Mouse (Mus musculus): ENCODE measurements around the gene Angptl2. TPM values are rescaled to one million over a fixed set of nuclear protein-coding genes. Genes with fewer than 3 reads are reported as not detected.

The Angptl2 gene
- total and polyA plus RNA-seq, 3 experiments: 0.04 to 0.21 TPM; not detected in 1

- H3K79me2 ChIP-seq (replicated peaks; ENCODE audit: control insufficient read depth, extremely low read depth, insufficient read depth, poor library complexity, severe bottlenecking): no peaks in the 10 kb centered on the region
- peaks cover 0 to 7% of the 10 kb centered on the region in 2 experiments; a peak in 2 of 4 replicates for H3K4me1 ChIP-seq (ENCODE audit: control insufficient read depth in 1 of 2, insufficient read depth in 2 of 2)
- H3K4me3 ChIP-seq (replicated peaks in 1 of 3; ENCODE audit: low read depth in 2 of 3, low read length in 2 of 3, poor library complexity in 1 of 3): no peak overlapping the region
- DNase-seq (ENCODE audit: extremely low read depth): no peak
- H3K9ac ChIP-seq (ENCODE audit: insufficient read depth, low read depth): no peak overlapping the region
- no peak overlapping the region for H3K27ac ChIP-seq (ENCODE audit: insufficient read depth, low read depth)
- no peak overlapping the region for H3K4me2 ChIP-seq (ENCODE audit: insufficient read depth, low read depth, poor library complexity, severe bottlenecking)
- peaks cover 0 to 6% of the 10 kb centered on the region in 2 experiments for H3K36me3 ChIP-seq (replicated peaks in 1 of 2; ENCODE audit: control insufficient read depth in 1 of 2, insufficient read depth in 1 of 2, low read length in 1 of 2)
- no peaks in the 10 kb centered on the region for H3K9me3 ChIP-seq (replicated peaks; ENCODE audit: low read length)
- TF ChIP-seq JUN (IDR thresholded peaks at IDR 0.05; ENCODE audit: insufficient read depth, low read depth, low read length): no peak
- TF ChIP-seq USF1 (IDR thresholded peaks at IDR 0.05; ENCODE audit: low read depth, low read length): no peak
- no peak for TF ChIP-seq BHLHE40 (IDR thresholded peaks at IDR 0.05; ENCODE audit: low read depth, low read length)
- TF ChIP-seq ZKSCAN1 (IDR thresholded peaks at IDR 0.05; ENCODE audit: borderline replicate concordance, low read depth, low read length): no peak
- no peak for TF ChIP-seq KAT2A (IDR thresholded peaks at IDR 0.05; ENCODE audit: insufficient replicate concordance, low read length)
- TF ChIP-seq HCFC1 (IDR thresholded peaks at IDR 0.05; ENCODE audit: low read depth, low read length): no peak
- TF ChIP-seq MEF2A (IDR thresholded peaks at IDR 0.05; ENCODE audit: borderline replicate concordance, low read depth, low read length): no peak
- TF ChIP-seq JUND (conservative IDR thresholded peaks at IDR 0.05; ENCODE audit: low read depth, low read length): no peak
- TF ChIP-seq GABPA (IDR thresholded peaks at IDR 0.05; ENCODE audit: insufficient replicate concordance, low read depth, low read length): no peak
- no peaks in the 10 kb centered on the region for H3K27me3 ChIP-seq (replicated peaks)
- dilution Hi-C loops (cut with MboI; ENCODE audit: extremely low pct_ligation_motif_present, extremely low pct_unique_long_range_greater_than_20kb, low sequenced_read_pairs) (no loop called here), in situ Hi-C loops (cut with MboI; ENCODE audit: low pct_ligation_motif_present, low pct_unique_long_range_greater_than_20kb, low sequenced_read_pairs) (no loop called here)
These were observed 12.7 kb downstream of the Angptl2 start for GRCm38 (mm10) chr2:33228551-33228950.

GRCm38 (mm10) chr2:33230701-33231100 lies 14.8 kb downstream of the Angptl2 start:
- dilution Hi-C loops (cut with MboI; ENCODE audit: extremely low pct_ligation_motif_present, extremely low pct_unique_long_range_greater_than_20kb, low sequenced_read_pairs): no loop called here
- in situ Hi-C loops (cut with MboI; ENCODE audit: low pct_ligation_motif_present, low pct_unique_long_range_greater_than_20kb, low sequenced_read_pairs): loop anchor here (5.0 to 10.0 kb wide), 2 partner anchors 73 to 176 kb away; no protein-coding TSS in a partner anchor
- Histone ChIP-seq H3K4me2 (ENCODE audit: insufficient read depth, low read depth, poor library complexity, severe bottlenecking) (no peak overlapping the region), H3K9ac (ENCODE audit: insufficient read depth, low read depth) (no peak overlapping the region), H3K4me1 (ENCODE audit: control insufficient read depth in 1 of 2, insufficient read depth in 2 of 2) (peaks cover 0 to 7% of the 10 kb centered on the region in 2 experiments; a peak in 2 of 4 replicates), H3K9me3 (replicated peaks; ENCODE audit: low read length) (no peaks in the 10 kb centered on the region), H3K79me2 (replicated peaks; ENCODE audit: control insufficient read depth, extremely low read depth, insufficient read depth, poor library complexity, severe bottlenecking) (no peaks in the 10 kb centered on the region), H3K27me3 (replicated peaks) (no peaks in the 10 kb centered on the region), H3K4me3 (replicated peaks in 1 of 3; ENCODE audit: low read depth in 2 of 3, low read length in 2 of 3, poor library complexity in 1 of 3) (no peak overlapping the region), H3K27ac (ENCODE audit: insufficient read depth, low read depth) (no peak overlapping the region), H3K36me3 (replicated peaks in 1 of 2; ENCODE audit: control insufficient read depth in 1 of 2, insufficient read depth in 1 of 2, low read length in 1 of 2) (peaks cover 0 to 6% of the 10 kb centered on the region in 2 experiments)
- DNase-seq (ENCODE audit: extremely low read depth): no peak
- TF ChIP-seq GABPA (IDR thresholded peaks at IDR 0.05; ENCODE audit: insufficient replicate concordance, low read depth, low read length) (no peak), IRF4 (IDR thresholded peaks at IDR 0.05; ENCODE audit: low read depth, low read length) (no peak), ELF1 (IDR thresholded peaks at IDR 0.05; ENCODE audit: low read depth, low read length) (no peak), MAX (IDR thresholded peaks at IDR 0.05; ENCODE audit: low read length) (no peak), KAT2A (IDR thresholded peaks at IDR 0.05; ENCODE audit: insufficient replicate concordance, low read length) (no peak), JUN (IDR thresholded peaks at IDR 0.05; ENCODE audit: insufficient read depth, low read depth, low read length) (no peak), MYC (IDR thresholded peaks at IDR 0.05; ENCODE audit: low read depth, low read length) (no peak), NELFE (IDR thresholded peaks at IDR 0.05; ENCODE audit: low read depth, low read length) (no peak), MXI1 (IDR thresholded peaks at IDR 0.05; ENCODE audit: low read depth, low read length) (no peak), NRF1 (IDR thresholded peaks at IDR 0.05; ENCODE audit: low read depth, low read length) (no peak), MAZ (IDR thresholded peaks at IDR 0.05; ENCODE audit: low read depth, low read length) (no peak), TBP (conservative IDR thresholded peaks at IDR 0.05; ENCODE audit: low read depth, low read length) (no peak), ZNF384 (IDR thresholded peaks at IDR 0.05; ENCODE audit: low read depth, low read length) (no peak), RAD21 (IDR thresholded peaks at IDR 0.05; ENCODE audit: low read depth, low read length) (no peak), RCOR1 (conservative IDR thresholded peaks at IDR 0.05; ENCODE audit: low read depth, low read length) (no peak), USF2 (conservative IDR thresholded peaks at IDR 0.05; ENCODE audit: low read depth, low read length) (no peak), MAFK (IDR thresholded peaks at IDR 0.05; ENCODE audit: insufficient replicate concordance, low read length) (no peak), EP300 (IDR thresholded peaks at IDR 0.05; ENCODE audit: low read length) (no peak)
